Mouse (Mus musculus) right cerebral cortex, adult 2 months (tissue): ENCODE data around the gene Cfap61.
"Not testable (repeated sequence)": the region's sequence is repeated elsewhere in the genome, so short reads cannot be mapped to it uniquely, and the experiment has no call there.

ENCODE experiments used
- DNase-seq, 2 experiments: peaks; one replicate each; pipeline ENCODE4 v3.0.0; 2021 to 2022; ENCODE audit warnings: low spot score in 2 of 2

The Cfap61 gene

DNA sequence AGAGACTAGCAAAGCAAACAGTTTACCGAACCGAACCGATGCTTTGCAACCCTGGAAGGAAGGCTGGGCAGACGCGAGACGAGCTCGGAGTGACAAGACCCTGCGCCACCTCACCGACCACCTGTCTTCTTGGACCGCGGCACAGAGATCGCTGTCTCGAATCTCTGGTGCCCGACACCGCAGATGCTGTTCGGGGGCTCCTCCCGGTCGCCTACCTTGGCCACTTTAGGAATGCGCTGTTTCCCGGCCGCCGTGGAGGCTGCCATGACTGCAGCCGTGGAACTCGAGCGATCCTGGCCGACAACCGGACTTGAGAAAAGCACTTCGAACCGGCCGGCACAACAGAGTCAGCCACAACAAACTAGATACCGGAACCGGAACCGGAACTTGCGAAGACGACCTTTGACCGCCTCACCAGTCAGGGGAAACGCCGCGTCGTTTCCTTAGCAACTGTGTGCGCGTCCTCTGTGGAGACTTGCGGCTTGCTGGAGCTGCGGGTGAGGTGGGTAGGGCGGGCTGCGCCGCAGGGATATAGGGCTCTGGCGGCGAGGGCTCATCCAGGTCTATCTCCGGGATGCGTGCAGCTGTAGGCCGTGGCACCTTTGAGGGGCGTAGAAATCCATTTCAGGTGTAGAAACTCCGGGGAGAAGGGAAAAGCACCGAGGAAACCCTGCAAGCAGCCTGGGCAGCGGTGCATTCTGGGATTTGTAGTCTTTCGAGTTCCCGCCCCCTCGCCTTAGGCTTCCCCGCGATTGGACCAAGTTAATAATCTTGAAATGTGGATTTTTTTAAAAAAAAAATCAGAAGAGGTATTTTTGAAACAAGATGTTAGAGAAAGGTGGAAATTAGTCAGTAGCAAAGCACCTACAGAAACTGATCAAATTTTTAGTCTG is at the start of gene Cfap61, which contains the start of gene Crnkl1:
Cfap61 (plus strand) TSS at position 446 of the 893 bp plus-strand sequence.
Crnkl1 (minus strand) TSS at position 676 of the 893 bp plus-strand sequence.
- peak; percentile 95 to 98 for DNase-seq

DNA sequence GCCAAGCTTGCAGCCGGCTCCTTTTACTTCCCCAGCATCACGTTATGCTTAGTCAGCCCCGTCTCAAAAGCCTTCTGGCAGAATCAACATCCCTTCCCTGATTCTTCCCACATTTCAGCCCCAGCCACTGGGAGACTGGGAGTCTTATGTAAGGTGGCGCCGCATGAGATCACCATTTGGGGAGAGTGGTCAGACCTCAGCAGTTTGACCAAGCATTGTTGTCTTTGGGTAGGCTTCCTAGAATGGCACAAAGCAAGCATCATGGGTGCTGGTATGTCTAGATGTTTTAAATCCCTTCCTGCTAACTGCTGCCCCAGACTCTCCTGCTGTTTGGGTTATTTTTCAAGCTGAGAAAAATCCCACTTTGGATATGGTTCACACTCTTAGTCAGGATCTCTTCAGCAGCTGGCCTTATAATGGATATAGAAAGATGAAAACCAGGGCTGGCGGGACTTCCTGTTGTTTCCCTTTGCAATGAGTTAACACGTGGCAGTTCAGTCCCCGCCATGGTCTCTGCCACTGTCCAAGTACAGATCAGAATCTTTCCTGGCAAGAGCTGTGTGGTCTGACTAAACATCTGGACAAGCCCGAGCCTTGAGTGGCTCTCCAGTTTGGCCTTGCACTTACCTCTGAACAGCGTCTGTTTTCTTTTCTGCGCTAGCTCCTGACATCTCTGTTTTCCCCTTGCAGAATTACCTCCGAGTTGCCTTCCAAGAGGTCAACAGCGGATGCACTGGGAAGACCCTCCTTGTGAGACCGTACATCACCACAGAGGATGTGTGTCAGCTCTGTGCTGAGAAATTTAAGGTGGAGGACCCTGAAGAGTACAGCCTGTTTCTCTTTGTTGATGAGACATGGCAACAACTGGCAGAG is 49.4 kb upstream of the Cfap61 start:
- DNase-seq: peak; percentile 54 to 58

GRCm38 (mm10) chr2:145887937-145888765 is 46.4 kb upstream of the Cfap61 start:
- peak; percentile 71 to 72 for DNase-seq

- DNase-seq: peak in 1 of 2 experiments; percentile 28
These were observed 45.7 kb upstream of the Cfap61 start for GRCm38 (mm10) chr2:145888766-145889480.

DNA sequence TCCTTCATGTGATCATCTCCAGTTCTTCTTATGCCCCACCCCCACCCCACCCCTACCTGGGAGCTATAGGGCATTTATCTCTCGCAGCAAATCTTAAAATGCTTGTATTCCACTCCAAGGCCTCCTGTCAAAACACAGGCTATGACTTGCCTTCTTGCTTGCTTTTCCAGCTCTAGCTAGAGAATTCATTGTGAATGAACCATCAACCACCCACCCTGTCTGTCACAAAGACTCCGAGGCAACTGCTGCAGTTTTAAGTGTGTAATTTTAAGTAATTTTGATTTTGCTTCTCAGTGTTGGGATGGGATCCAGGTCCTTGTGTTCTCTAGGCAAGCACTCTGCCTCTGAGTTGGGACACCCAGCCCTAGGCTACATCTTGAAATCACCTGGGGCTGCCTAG is 44.0 kb upstream of the Cfap61 start:
- DNase-seq: no peak

GRCm38 (mm10) chr2:145893756-145894155 is 40.8 kb upstream of the Cfap61 start:
- no peak for DNase-seq

DNA sequence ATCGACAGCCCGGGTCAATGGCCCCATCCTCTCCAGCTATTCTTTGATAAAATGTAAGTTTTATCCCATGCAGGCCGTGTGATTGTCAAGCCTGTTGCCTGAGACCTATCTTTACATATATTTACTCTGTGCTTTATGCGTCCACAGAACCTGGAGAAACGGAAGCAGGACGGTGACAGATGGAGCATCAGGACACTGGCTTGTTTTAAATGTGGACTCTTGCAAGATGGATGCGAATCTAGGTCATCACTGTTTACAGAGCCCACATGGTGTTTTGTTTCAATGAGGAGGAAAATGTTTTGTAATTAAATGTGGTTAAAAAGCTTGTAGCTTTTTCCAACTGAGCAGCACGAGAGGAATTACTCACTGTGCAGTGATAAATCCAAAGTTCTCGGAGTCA is 36.5 kb upstream of the Cfap61 start:
- no peak for DNase-seq

GRCm38 (mm10) chr2:145900318-145900717 is 34.3 kb upstream of the Cfap61 start:
- DNase-seq: not testable (repeated sequence)

DNA sequence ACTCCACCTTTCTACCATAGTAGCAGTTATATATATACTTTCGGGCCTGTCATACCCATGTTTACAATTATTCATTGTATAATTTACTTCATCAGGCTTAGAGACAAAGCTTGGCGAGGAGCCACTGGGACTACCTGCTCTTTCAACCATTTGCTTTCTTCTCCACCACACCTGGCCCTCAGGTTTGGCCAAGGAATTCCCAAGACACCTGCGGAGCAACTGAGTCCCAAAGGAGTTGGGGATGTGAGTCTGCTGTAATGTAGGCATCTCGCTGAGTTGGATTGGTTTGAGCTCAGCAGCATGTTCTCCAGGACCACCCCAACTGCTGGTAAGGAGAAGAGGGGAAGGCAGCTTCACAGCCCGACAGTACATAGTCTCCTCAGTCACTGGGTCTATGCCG is 32.7 kb upstream of the Cfap61 start, which contains the start of gene Naa20:
Naa20 (plus strand) TSS at position 239 of the 400 bp plus-strand sequence.
- DNase-seq: no peak

GRCm38 (mm10) chr2:145903061-145903901 is 31.3 kb upstream of the Cfap61 start:
- peak; percentile 92 for DNase-seq

- no peak for DNase-seq
These were observed 30.5 kb upstream of the Cfap61 start for GRCm38 (mm10) chr2:145903983-145904616.

DNA sequence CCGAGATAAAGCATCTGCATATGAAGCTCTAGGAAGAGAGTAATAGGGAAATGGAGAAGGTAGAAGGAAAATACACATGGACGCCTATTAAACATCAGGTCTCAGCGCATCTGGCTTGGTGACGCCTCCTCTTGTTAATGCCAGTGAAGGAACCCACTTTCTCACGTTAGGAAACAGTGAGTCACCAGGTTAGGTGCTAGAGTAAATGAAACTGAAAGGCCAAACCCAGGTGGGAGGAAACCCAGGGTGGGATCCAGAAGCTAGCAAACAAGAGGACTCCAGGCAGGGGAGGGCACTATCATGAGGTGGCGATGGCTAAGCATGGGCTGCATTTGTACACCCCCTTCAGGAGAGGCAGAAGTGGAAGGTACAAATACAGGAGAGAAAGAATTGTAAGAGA is 29.4 kb upstream of the Cfap61 start:
- DNase-seq: no peak

- DNase-seq: not testable (repeated sequence)
These were observed 28.7 kb upstream of the Cfap61 start for GRCm38 (mm10) chr2:145905884-145906283.

DNA sequence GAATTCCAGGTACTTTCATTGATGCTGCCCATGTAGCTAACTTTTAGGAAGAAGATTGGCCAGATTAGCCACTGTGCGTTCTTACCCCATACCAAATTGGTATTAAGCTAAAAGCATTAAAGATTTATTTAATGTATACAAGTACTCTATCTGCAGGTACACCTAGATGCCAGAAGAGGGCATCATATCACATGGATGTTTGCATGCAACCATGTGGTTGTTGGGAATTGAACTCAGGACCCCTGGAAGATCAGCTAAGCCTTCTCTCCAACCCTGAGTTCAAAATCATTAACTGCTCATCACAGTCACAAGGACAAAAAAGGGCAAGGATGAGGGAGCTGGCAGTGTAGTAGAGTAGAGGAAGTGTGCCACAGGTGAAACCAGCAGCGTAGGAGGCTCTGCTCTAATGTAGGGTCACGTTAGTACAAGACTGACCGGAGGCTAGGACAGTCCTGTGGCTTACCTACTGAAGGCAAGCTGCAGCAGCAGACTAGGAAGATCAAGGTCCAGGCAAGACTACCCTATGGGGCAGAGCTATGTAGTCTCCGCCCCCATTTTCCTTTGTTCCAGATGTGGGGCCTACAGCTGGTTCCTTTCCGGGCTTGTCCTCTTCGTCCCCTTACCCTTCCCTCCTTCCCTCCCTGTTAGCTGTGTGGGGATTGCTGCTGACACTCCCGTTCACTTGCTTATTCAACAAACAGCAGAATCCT is 13.5 kb upstream of the Cfap61 start:
- no peak for DNase-seq

DNA sequence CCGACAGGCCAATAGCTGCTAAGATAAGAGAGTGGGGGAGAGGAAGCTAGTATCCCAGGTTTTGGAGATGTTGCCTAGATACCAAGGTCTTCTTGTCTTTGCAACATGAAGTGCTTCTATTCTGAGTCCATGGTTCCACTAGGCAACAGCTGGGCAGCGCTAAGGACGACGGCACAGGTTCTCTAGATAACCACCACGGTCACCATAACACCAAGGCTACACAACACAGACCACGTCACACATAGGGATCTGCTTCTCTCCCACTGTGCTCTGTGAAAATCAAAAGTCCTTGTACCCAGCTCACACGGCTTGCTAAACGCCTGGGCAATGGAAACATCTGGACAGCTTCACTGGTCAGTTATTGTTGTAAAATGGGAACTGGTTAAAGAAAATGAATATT is 2.4 kb downstream of the Cfap61 start:
- DNase-seq: no peak

DNA sequence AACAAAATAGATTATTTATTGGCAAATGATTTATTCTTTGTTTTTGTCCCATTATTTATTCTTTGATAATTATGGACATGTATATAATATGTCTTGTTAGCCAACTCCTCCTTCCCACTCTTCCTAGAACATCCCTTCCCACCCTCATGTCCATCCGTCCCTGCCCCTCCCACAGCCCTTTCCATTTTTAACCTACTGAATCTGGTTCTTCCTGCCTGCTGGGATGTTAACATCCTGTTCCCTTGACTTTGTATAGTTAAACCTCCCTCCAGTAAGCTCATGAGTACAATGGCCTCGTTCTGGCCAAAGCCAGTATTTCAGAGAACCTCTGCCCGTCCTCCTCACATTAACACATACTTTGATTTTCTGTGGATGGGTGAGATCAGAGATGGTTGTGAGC is 6.8 kb downstream of the Cfap61 start:
- DNase-seq: no peak

DNA sequence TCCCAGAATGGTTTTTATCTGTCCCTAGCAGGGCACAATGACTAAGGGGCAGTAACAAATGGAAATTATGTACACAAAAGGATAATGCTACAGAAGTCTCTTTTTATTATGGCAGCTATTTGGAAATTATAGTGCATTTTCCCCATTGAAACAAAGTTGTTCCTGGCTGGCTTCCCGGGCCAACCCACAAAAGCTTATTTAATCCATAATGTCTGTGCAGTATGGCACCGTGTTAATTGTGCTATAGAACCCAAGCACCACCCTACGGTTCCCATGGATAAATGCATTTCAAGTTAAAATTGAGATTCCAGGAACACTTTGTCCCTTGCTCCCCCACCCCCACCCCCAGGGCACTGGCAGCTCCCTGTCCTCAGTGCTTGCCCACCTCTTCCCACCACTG is 9.7 kb downstream of the Cfap61 start:
- DNase-seq: peak; percentile 39 to 46

- DNase-seq: no peak
These were observed 13.9 kb downstream of the Cfap61 start for GRCm38 (mm10) chr2:145948402-145948954.
